Mouse (Mus musculus) thymus, postnatal 10 days (tissue): ENCODE data around the gene Dysf.

Experiments used
- DNase-seq, 2 experiments: peaks; one replicate each; pipeline ENCODE4 v3.0.0; 2021; ENCODE audit warnings: low spot score in 2 of 2

Gene Dysf

DNA sequence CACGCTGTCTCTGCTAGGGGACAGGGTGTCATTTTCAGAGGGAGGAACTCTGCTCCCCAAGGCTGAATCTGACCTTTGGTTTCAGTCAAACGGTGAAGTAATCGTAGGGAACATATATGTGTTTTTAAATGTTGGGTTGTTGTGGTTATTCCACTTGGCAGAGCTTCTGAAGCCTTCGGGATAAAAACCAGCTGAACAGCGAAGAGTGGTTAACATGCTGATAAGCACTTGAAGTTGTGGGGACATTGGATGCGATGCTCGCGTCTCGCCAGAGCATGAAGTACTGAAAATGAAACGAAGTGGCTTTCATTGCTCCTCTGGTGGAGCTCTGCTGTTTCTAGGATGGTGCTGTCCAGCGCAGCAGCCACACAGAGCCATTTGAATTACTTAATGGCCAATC, 102.7 kb downstream of the Dysf start:
- DNase-seq: no peak

DNA sequence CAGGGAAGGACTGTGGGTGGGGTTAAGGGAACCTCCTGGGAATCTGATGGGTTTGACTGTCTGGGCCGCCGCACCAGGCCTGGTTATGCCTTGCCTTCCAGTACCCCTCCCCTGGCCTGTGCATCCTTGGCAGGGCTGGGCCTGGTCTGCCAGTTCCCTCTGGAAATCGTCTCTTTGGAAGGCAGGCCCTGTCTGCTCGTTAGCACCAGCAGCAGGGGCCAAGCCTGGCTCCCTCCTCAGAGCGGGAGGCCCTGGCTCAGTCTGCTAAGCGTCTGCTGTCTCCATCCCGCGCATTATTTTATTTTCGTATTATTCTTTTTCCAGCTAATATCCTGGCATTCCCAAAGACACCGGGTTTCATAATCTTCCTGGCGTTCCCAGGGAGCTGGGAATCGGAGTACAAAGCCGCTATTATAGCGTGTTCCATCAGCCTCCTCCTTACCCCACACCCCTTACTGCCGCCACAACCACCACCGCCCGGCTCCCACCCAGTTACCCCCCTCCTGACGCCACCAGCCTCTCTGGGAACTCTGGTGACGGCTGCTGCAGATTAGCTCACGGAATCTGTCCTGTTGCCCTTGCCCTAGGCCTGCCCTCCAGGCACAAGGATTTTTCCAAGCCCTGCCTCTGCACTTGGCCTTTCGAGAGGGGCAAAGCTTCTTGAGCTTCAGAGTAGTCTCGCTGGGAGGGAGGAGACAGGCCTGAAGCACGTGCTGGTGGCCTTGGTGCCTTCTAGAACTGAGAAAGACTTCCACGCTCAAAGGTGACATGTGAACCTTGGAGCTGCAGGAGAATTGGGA, 111.5 kb downstream of the Dysf start:
- no peak for DNase-seq

DNA sequence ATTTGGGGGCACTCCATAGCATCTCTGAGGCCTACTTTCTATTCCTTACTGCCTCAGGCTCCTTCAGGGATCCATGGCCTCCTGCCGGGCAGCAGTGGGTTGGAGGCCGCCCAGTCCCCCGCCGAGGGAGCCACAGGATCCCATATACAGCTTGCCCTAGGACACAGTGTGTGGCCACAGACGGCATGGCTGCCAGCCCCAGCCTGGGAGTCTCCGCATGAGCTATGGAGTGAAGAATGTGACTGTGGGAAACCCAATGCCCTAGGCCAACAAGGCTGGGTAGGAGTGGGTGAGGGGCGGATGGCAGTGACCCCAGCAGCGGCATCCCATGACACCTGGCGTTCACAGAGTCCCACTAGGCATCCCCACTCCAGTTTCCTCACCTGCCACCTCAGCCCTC, 116.2 kb downstream of the Dysf start:
- no peak for DNase-seq

DNA sequence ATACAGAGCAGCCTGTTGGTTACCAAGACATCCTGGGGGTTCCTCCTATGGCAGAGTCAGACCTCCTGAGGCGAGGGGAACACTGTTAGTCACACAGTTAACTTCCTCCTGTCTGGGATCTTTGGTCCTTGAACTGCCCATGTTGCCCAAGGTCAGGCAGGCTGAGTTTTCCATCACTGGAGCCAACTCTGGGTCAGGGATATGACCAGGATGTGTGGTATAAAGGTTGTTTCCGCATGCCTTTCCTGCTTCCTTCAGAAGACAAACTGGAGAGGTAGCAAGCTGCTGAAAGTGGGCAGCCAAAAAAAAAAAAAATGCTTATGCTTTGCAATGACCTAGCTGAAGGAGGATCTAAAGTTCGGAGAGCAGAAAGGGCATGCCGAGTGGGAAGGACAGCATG, 116.7 kb downstream of the Dysf start:
- DNase-seq: no peak

DNA sequence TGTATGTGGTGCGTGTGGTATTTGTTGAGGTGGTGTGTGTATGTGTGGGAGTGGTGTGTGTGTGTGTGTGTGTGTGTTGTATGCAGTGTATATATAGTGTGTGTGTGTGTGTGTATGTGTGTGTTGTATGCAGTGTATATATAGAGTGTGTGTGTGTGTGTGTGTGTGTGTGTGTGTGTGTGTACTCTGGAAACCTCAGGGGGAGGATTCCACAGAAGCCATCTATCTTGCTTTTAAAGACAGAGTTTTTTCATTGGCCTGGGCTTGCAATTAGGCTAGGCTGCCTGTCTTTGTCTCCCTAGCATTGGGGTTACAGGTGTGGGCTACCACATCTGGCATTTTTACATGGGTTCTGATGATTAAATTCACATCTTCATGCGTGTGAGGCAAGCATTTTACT, 119.8 kb downstream of the Dysf start:
- DNase-seq: no peak

DNA sequence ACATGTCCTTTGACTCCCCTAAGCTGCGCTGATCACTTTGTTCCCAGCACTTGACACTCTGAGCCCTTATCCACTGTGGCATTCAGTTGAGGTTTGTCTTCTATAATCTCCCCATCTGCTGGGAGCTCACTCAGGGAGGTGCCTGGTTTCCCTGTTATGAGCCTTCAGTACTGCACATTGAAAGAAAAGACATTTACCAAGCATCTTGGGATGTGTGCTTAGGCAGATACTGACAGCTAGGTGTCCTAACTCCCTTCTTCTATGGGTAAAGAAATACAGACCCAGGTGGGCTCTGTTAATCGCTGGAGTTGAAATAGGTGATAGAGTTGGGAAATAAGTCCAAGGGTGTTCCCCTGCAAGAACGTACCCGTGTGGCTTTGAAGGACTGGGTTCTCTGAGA, 122.5 kb downstream of the Dysf start:
- DNase-seq: no peak

DNA sequence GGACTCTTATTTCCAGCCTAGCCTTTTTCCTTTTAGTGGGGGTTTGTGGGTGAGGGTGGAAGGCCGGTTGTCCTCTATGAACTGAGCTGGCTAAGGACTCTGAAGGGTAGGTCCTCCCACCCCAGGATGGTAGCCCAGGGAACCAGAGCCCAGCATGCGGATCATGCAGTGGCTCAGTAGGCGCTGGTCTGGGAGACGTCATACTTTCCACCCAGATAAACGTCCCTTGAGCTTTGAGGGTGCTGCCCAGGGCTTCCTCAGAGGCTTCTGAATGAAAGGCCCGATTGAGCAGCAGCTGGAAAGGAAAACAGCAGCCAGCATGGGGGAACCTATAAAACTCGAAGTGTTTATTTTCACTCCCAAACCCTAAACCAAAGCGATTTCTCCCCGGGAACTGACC, 123.1 kb downstream of the Dysf start:
- DNase-seq: no peak

DNA sequence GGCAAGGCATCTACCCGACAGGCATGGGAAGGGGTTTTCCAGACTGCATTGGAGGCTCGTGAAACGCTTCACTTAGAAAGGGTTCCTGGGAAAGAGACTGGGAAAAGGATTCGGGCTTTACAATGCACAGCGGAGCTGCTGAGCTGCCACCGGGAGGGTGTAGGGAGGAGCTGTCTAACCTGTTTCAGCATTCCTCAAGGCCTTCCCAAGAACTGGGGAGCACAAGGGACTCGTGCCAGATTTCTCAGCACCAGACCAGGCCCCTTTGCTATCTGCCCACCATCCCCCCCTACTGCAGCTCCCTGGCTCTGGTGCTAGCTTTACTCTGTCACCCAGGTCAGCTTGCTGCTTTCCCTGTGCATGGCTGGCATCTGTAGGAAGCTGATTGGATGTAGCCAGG, 124.7 kb downstream of the Dysf start:
- DNase-seq: no peak

DNA sequence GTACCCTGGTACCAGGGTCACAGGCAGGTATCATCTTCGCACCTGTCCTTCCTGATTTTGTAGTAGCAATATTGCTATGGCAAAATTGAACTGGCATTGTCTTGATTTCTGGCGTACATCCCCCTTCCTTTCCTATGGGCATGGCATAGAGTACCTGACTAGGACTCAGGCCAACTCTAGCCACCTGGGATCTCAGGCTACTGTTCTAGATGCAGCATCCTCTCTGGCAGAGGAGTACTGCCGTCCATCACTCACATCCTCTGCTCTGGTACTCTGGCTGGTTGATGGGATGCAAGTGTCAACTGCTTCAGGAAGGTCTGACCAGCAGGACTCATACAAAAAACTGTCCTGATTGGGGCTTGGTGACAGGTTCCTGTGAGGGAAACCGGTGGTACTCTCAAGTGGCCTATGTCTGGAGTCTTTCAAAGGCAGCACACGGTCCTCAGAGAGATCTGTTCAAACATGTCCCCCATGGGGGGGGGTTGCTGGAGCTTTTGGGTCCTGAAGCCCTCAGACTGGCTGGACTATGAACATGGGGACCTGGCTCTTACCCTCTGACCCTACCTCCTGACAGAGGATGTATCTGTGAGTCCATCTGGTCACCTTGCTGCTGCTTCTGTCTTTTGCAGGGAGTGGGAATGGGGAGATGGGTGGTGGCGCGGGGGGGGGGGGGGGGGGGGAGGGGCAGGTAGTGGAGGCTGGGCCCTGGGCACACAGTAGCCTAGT, 125.8 kb downstream of the Dysf start:
- DNase-seq: no peak

DNA sequence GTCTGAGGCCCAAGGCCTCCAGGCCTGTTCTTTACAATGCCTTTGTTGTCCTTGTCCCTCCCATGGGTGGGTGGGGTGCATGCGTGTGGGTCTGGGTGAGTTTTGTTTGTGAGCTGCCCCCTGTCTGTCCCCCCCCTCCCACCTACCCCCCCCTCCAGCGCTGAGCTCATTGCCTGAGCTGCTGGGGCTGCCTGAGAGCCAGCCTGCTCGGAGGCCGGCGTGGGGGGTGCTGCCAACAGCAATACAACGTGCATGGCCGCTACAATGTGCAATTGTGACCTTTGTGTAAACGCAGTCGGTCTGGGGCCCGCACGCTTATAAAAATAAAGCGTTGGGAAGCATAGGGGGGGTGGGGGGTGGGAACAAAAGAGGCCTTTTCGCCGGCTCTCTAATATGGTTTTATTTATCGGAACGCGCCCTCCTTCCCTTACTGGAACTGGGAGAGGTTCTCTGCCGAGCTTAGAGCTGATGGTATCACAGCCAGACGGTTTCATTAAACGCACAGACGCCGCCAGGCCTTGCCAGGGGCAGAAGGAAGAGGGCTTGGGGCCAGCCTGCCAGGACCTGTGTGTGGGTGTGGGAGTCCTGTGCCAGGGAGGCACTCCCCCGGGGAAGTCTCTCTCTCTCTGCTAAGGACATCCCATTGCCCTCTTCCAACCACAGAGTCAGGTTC, 126.5 kb downstream of the Dysf start:
- DNase-seq: no peak

DNA sequence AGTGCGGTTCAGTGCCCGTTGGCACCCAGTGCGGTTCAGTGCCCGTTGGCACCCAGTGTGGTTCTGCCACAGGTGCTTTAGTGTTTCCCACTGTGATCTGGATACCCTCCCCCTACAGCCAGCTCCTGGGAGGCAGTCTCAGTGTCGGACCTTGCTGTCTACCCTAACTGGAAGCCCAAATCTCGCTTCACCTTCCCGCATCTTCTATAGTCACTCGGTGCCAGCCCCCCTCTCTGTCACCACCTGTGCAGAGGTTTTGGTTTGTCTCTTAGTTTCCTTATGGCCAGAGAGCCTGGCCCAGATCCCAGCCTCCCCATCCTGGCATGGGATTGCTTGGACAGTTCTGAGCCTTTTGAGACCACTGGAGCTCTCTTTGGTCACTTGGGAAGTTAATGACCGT, 127.3 kb downstream of the Dysf start:
- DNase-seq: no peak

DNA sequence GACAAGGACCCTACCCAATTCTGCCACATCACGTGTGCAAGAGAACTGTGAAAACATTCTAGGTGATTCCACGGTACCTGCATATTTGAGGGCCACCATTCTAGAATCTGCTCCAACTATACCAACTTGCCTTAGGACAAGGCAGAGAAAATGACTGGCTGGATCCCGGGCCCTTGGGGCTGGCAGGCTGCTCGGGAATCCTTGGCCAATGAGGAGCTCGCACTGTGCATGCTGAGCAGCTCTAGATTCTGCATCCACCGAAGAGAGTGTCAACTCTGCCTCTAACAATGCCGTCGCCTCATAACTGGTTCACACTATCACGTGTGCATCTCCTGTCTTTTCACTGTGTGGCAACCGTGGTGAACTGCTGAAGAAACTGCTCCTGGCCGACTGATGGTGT, 128.0 kb downstream of the Dysf start:
- DNase-seq: no peak

DNA sequence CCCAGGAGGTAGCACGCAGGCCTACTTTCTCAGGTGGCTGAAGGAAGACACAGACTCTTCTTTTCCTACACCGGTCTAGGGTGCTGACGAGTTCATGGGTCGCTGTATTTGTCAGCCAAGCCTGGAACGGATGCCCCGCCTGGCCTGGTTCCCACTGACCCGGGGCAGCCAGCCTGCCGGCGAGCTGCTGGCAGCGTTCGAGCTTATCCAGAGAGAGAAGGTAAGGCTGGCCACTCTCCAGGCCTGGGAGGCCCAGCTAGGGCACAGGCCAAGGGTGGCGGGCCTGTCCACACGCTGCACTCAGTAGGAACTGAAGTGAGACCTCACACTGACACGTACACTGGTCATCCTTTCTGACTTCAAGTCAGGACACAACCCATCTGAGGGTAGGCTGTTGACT, 131.5 kb downstream of the Dysf start:
- no peak for DNase-seq

DNA sequence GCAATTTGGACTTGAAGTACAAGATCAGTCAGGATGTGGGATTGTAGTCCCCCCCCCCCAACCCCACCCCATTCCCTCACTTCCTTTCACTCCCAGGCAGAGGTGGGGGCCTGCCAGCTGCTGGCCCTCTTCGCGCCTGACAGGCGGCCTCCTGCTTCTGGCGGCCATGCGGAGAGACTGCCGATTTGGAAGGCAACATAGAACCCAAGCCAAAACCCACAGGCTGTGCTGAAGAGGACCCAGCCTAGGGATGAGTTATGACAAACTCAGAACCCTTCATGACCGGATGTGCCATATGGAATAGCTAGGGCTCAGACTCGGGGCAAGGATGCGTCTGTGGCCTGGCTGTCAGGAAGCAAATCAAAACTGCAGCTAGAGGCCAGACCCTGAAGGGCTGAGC, 134.1 kb downstream of the Dysf start:
- DNase-seq: no peak

DNA sequence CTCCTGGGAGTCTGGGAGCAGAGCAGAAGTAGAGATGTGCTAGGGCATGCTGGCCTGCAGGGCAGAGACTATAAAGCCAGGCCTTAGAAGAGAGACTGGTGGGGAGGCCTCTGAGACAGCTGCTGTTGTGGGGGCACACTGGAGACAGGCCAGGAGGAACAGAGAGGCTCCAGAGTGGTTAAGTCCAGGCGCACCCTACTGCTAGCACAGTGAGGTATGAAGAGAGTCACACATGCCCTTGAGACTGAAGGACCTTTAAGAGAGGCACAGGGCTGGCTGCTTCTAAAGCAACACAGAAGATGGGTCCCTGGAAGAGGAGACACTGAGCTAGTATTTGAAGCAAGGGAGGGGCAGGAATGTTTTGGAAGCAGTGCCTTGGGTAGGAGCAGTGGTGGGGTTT, 134.9 kb downstream of the Dysf start:
- DNase-seq: no peak

DNA sequence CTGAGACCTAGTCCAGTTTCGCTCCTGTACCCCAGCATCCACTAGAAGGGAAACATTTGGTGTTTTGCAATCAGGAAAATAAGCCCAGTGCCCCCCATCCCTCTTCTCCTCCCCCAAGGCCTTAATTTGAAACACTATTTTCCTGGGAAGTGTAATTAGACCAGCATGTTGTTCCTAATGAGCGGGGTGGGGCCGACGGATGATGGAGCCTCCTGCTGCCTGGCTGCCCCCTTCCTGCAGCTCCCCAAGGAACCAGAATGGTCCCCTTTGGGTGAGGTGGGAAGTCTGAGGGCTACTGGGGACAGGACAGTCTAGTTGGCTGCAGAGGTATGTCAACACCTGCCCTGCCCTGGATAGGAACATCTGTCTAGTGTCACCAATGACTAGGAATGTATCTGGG, 136.0 kb downstream of the Dysf start:
- no peak for DNase-seq

DNA sequence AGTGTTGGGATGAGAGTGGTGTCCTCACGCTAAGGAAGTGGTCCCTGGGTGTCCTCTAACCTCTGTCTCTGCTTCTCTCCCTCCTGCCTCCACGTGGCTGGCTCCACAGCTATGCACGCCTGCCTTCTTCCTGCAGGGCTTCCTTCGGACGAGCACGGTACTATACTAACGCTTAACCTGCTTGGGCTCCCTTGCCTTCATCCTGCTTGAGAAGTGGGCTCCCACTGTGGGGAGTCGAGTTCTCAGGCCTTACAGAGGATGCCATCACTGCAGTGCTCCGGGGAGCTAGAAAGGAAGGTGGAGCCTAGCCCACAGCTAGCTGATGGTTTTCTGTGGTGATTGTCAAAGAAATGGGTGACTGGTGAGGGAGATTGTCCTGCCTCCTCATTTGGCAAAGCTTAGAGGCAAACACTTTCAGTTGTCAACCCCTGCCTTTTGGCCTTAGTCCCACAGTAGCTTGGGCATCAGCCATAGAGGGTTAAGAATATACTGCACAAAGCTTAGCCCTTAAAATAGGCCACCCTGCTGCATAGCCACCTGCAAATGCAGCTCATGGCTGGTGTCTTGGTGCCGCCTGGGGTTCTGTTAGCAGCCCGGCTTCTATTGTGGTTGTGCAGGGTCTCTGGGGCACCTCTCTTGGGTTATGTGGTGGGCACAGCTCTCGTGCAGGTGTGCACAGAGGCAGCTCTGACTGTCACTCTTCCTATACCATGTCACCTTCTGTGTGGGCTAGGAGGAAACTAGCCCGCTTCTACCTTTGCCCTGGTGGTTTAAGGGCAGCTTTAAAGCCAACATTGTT, 139.0 kb downstream of the Dysf start:
- peak; percentile 83 to 90 for DNase-seq

DNA sequence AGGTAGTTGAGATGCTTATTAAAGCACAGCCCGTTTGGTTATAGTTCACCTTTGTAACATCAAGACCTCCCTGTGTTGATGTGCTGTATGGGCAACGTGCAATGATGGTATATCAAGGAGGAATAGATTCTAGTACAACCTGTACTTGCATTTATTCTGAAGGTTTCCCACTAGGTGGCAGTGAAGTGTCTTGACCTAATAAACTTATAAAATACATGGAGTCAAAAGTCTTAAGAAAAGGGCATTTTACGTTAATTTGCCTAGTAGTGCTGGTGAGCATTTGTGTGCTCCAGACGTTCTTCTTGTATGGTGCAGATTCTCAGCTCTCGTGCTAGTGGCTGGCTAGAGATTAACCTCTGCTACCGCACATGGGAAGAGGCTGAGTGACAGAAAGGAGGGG, 140.1 kb downstream of the Dysf start:
- DNase-seq: peak in 1 of 2 experiments; percentile 63

DNA sequence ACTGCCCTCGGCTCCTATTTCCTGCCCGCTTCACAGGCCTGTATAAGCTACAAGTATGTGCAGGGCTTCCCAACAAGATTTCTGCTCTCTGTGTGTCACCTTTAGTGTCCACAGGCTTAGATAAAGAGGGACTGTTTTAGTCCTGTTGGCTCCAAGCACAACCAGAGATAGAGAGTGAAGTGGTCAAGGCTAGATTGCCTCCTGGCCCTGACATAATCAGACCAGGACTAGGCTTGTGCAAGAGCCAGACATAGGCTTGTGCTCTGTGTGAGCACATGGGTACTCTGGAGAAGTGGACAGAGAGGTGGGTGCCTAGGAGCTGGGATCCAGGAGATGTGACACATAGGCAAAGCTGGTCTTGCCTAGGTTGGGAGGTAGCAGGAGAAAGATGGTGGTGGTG, 146.1 kb downstream of the Dysf start:
- DNase-seq: no peak

DNA sequence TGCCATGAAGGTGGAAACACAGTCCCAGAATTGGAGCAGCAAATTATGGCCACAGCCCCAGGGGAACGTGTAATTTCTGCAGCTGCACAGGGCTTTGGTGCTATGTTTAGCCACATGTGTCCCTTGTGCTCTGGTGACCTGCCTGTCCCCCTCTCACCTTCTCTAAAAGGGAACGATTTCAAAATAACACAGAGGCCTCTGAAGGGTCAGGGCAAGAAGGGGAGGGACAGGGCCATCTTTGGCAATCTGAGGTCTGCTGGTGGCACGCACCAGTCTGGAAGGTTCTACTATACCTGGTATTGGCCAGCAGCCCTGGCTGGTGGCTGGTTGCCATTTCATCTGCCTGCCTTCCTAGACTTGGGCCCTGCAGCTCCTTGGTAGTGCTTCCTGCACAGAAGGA, 147.4 kb downstream of the Dysf start:
- no peak for DNase-seq

DNA sequence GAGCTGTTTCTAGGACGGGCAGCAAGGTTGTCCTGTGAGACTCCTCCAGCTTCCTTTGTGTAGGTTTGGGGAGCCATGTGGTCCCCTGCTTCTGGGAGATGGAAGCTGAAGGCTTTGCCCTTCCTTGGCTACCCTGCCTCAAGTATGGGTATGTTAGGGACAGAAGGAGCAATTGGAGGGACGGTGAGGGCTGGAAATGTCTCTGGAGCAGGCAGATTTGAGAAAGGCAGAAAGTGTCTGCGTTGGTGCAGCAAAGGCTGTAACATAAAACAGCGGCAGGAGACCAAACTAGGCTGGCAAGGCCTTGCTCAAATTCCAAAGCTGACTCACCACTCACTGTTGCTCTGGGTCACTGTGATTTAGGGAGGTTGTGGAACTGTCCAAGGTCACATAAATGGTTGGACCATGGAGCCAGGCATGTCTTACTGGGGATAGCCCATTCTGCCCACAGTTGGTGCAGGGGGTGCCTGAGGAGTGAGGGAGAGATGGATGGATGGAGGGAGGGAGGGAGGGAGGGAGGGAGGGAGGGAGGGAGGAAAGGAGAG, 148.2 kb downstream of the Dysf start:
- no peak for DNase-seq

DNA sequence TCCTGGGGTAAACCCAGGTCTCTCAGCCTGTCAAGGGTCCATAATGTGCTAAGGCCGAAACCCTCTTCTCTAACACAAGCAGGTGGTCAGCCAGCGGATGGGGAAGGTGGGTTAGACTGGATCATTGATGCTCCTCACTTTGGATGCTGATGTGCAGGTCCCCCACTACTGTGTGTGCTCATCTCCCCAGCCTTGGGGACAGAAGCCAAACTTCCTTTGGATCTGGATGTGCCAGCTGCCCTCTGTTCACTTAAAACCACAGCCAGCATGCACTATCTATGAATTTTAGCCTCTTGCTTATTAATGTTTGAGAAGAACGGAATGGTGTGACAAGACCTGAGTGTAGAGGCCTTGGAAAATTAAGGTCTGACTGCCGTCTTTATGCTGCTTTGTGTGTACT, 150.7 kb downstream of the Dysf start:
- no peak for DNase-seq
